Mouse (Mus musculus) cerebellum, adult 11-12 months (tissue): ENCODE data around the gene Dync1li2.

Source experiments
- DNase-seq: peaks from one replicate; pipeline ENCODE4 v3.0.0; 2022

Gene Dync1li2

GRCm38 (mm10) chr8:104412805-104413532 lies 29.9 kb downstream of the Dync1li2 start:
- no peak for DNase-seq

DNA sequence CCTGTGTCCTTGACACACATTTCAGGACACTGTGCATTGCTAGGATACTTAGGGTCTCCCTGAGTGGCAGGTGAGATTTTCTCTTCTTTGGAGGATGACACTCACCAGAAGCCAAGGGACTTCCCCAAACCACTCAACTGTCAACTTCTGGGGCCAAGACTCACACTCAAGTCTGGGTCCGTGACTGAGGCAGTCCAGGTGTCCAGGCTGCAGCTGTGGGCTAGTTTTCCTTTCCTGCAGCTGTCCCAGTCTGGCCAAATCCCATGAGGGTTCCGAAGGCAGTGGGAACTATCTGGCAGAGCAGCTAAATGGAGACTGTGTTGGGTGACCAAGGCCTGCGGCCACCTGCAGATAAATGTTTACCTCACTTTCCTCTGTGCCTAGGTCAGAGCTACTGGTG lies 30.9 kb downstream of the Dync1li2 start:
- no peak for DNase-seq

DNA sequence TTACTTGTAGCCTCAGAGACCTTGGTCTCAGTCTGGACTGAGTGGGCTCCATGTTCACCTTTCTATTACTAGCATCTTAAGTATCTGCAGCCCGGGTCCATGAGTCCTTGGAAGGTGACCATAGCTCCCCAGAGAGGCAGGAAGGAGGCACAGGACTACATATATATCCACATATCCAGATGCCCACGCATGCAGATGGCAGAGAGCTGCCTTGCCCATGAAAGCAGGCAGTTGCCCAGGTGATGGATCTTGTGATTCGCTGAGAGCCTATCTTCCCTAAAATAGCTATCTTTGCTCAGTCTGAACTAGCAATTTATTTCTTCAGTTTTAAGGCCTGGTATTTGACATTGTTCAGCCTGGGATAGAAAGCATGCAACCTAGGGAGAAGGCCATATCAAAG lies 31.4 kb downstream of the Dync1li2 start:
- DNase-seq, result no peak

DNA sequence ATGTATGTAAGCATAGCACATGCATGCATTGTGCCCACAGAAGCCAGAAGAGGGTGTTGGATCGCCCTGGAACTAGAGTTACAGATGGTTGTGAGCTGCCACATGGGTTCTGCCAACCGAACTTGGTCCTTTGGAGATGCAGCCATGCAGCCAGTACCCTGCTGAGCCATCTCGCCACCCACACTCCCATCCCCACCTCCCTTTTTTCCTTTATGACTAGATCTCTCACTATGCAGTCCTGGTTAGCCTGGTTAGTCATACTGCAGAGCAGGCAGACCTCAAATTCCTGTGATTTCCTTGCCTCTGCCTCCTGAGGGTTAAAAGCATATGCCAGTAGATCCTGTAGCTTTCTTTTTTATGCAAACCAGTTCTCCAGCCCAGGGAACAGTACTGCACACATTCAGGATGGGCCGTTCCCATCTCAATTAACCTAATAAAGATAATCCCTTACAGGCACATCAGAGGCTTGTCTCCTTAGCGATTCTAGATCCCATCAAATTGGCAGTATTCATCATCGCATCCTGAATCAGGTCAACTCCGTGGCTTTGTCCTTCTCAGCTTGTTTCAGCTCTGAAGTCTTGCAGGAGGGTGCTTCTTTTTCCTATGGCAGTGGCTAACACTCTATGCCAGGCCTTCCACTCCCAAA lies 32.1 kb downstream of the Dync1li2 start:
- DNase-seq, result no peak

DNA sequence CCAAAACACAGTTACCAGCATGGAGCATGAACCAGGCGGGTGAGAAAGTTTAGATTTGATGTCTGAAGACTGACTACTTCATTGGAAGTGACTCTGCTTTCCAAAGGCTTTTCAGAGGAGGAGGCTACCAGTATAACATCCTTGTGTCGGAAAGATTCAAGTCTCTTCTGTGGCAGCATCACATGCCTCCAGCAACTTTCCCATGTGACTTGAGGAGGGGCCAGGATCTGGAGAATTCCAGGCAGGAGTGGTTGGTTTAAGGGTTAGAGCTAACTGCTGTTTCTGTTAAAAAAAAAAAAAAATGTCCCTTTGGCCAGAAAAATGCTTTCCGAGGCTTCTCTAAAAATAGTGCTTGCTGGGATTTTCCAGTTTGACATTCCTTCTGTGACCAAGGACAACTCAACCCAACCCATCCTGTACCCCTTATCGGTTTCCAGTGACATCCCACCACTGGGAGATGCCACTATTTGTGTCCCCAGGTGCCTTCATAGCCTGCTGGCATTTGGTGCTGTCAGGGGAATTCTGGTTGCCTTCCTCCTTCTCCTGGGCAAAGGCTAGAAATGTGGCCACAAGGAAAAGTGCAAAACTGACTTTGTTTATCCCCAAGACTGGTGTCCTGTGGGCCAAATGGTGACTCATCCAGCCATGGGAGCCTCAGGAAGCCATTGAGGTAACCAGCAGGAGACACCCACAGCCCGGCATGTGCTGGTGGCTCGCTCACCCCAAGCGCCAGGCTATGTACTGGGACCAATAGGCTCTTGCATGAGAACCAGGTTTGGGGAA lies 34.3 kb downstream of the Dync1li2 start:
- no peak for DNase-seq

- no peak for DNase-seq
These were observed 36.3 kb downstream of the Dync1li2 start for GRCm38 (mm10) chr8:104406340-104407128.

DNA sequence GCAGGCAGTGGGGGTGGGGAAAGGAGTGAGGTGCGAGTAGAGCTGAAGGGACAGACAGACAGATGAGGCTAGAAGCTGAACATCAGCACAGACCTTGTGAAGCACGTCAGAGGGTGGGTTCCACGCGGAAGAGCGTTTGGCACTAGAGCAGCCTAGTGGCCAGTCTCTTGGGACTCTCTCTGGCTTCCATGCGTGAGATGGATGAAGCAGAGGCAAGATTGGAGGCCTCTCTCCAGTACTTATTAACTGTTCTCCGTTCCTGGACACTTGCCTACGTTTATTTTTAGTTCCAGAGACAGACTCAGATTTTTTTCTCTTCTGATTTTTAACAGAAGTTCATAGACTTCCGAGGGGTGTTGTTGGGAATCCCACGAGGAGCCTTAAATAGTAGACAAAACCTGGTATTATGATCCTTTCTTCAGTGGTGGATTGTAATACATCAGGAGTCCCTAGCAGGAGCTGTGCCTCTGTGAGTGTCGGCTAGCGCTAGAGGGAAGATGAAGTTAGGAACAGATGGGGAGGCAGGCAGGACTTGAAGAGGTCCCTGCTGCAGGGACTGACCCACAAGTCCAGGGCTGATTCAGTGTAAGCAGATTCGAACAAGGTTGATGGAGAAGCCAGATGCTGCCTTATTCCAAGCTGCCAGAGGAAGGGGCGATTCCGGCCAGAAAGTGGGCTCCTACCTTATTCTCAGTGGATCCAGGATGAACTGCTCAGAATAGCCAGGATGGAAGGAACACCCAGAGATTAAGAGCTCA lies 37.2 kb downstream of the Dync1li2 start:
- DNase-seq, result no peak

GRCm38 (mm10) chr8:104403596-104403995 lies 39.3 kb downstream of the Dync1li2 start:
- no peak for DNase-seq

- DNase-seq, result peak; percentile 59
These were observed 47.0 kb downstream of the Dync1li2 start, which contains the start of gene Cmtm4 for GRCm38 (mm10) chr8:104395703-104396357. Gene Cmtm4, minus strand, starts transcription at chr8:104395807.

- peak; percentile 72 for DNase-seq
These were observed 47.8 kb downstream of the Dync1li2 start for GRCm38 (mm10) chr8:104394801-104395702.

- no peak for DNase-seq
These were observed 49.1 kb downstream of the Dync1li2 start for GRCm38 (mm10) chr8:104393767-104394166.

- DNase-seq, result no peak
These were observed 49.7 kb downstream of the Dync1li2 start for GRCm38 (mm10) chr8:104393139-104393538.

- DNase-seq, result no peak
These were observed 52.6 kb downstream of the Dync1li2 start for GRCm38 (mm10) chr8:104390245-104390644.

GRCm38 (mm10) chr8:104387980-104388379 lies 54.9 kb downstream of the Dync1li2 start:
- peak; percentile 57 for DNase-seq

DNA sequence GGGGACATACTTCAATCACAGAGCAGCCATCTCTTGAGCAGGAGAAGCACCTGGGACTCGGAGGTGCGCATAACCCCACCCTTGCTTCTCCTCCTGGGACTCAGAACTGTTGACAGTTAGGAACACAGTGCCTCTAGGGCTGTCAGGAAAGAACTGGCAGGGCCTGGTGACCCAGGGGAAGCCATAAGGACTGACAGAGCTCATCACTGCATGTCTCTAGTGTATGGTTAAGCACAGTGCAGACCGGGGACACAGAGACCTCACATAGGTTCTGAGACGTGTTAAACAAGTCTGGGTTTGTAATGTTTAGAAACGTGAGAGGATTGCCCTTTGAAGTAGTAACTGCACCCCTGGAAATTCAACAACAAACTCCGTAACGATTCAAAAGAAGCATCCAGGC lies 55.3 kb downstream of the Dync1li2 start:
- no peak for DNase-seq

DNA sequence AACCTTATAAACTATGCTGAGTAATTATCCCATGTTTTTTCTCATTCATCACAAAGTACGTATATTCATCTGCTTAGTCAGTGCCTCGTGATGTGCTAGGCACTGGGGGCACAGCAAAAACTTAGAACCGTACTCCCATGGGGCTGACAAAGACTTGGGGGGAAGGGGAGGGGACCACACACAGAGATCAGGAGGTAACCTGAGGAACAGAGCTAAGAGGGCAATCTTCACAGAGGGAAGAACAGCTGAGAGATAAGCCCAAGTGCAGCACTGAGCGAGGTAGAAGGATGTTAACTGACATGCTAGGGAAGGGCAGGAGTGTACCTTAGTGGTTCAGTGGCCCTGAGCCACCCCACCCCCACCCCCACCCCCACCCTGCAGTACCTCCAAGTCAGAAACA lies 56.2 kb downstream of the Dync1li2 start:
- DNase-seq, result no peak

DNA sequence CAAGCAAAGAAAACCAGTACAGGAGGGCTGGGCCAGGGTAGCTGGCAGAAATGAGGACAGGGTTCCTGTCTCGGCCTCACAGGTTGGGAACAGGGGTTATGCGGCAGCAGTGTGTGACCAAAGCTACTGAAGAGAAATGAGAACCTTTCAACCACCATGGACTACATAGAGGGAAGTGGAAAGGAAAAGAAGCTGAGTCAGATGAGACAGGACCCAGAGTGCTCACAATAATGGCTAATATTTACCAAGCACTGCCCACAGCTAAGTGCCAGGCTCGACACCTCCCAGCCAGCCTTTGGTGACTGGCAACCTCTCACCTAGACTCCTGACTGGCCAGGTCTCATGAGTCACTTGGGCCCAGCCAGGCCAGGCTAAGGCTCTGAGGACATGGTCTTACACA lies 58.9 kb downstream of the Dync1li2 start:
- no peak for DNase-seq

DNA sequence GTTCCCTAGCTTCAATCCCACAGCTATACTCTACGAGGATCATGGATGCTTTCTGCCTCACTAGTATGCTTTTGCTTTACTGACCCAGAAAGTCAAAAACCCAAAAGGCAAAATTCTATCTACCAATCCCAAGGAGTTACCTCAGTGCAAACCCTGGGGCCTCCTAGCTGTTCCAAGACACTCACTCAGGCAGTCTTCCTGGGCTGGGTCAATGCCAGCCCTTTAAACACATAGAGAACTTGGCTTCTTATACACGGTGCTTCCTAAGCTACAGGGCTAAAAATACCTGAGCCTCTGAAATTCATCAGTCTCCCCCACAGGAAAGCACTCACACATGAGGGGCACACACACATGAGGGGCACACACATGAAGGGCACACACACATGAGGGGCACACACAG lies 59.6 kb downstream of the Dync1li2 start:
- no peak for DNase-seq

DNA sequence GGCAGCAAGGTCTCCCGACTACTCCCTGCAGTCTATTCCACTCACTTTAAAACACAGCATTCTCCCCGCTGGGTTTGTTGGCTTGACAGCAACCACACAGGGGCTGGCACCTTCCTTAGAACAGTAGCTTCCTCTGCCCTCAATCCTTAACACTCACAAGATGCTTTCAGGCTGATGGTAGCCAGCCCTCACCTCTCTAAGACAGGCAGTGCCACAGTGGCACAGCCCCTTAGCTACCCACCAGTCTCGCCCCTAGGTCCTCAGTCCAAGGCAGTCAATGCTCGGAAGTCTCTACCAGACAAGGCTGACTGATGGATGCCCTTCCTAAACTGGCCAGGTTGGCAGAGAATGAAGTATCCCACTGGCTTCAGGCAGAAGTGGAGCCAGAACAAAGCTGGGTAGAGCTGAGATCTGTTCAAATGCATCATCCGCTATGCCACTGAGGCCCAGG lies 61.9 kb downstream of the Dync1li2 start:
- peak; percentile 54 for DNase-seq

DNA sequence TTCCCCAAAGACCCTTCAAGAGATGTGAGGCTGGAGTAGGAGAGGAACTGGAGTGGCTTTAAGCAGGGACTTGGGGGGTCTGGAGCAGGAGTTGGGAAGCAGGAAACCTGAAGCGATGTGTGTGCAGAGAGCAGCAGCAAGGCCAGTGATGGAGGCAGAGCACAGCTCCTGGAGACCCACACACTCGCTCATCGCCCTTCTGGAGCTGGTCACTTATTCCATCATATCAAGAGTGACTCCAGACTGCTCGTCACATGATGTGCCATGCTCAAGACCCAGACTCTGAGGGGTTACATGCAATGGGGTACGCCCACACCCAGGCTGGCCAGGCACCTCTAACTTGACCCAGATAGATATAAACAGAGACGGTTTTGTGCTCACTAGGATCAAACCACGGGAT lies 62.6 kb downstream of the Dync1li2 start:
- DNase-seq, result no peak
